Mouse (Mus musculus) liver, adult 2 months (tissue): Measurements from ENCODE around the gene Fgfr2. TPM values are rescaled to one million over a fixed set of nuclear protein-coding genes. Genes with fewer than 3 reads are reported as not detected.
A peak's percentile ranks its signal among the peaks of the same experiment; 100 is the strongest.

Experiments
- DNase-seq: peaks from one replicate; pipeline ENCODE4 v3.0.0-alpha.2; 2011; ENCODE audit warnings: low read depth, low spot score; ENCODE audit errors: extremely low read depth
- H3K27ac ChIP-seq: fragments of 200-500 bp; replicated peaks from 2 replicates; pipeline ENCODE4 v1.5.1; 2012; ENCODE audit warnings: low read depth, mild to moderate bottlenecking, control low read depth, inconsistent platforms, low read length; ENCODE audit not compliant: insufficient read depth
- H3K27me3 ChIP-seq: fragments of 200-500 bp; 2 replicates; pipeline ENCODE4 v1.6.1; 2012; ENCODE audit warnings: mild to moderate bottlenecking, moderate library complexity, low read length, inconsistent platforms; ENCODE audit not compliant: control insufficient read depth, insufficient read depth
- H3K36me3 ChIP-seq: fragments of 200-500 bp; 2 replicates; pipeline ENCODE4 v1.6.1; 2012; ENCODE audit warnings: low read length, inconsistent platforms; ENCODE audit not compliant: control insufficient read depth, insufficient read depth
- H3K4me1 ChIP-seq: fragments of 200-500 bp; 2 replicates; pipeline ENCODE4 v1.6.1; 2011; ENCODE audit warnings: low read length; ENCODE audit not compliant: control insufficient read depth, insufficient read depth
- H3K4me3 ChIP-seq: fragments of 200-500 bp; 2 replicates; pipeline ENCODE4 v1.5.1; 2011; ENCODE audit warnings: low read depth, mild to moderate bottlenecking, control low read depth, low read length, moderate library complexity; ENCODE audit not compliant: insufficient read depth
- H3K79me2 ChIP-seq: fragments of 200-500 bp; 2 replicates; pipeline ENCODE4 v1.6.1; 2012; ENCODE audit warnings: inconsistent platforms, mild to moderate bottlenecking, low read length, moderate library complexity; ENCODE audit not compliant: control insufficient read depth, insufficient read depth
- H3K9ac ChIP-seq: fragments of 200-500 bp; 2 replicates; pipeline ENCODE4 v1.6.1; 2012; ENCODE audit warnings: low read depth, mild to moderate bottlenecking, control low read depth, inconsistent platforms, low read length
- CTCF ChIP-seq: fragments of 200-500 bp; IDR thresholded peaks from 2 replicates; pipeline ENCODE4 v1.5.1; 2011; ENCODE audit warnings: low read depth, low read length, control low read depth
- POLR2A ChIP-seq: fragments of 200-500 bp; IDR thresholded peaks from 2 replicates; pipeline ENCODE4 v1.6.1; 2011; ENCODE audit warnings: low read length, control low read depth; ENCODE audit not compliant: insufficient read depth; ENCODE audit errors: extremely low read depth
- WGBS: fragments of 180-500 bp; shearing (Covaris S2); methylation state at CpG from one replicate; pipeline ENCODE4 v1.1.7; 2018; 5-methylcytosine and 5-hydroxymethylcytosine counted together
- polyA plus RNA-seq: library from polyadenylated mRNA; depleted of rRNA; stranded (reverse); fragments of >200 nt; gene quantifications from 2 replicates; pipeline ENCODE4 v1.2.3, GENCODE M21; 2012
- total RNA-seq: library from RNA; depleted of rRNA; stranded (reverse); fragments of >200 nt; gene quantifications from 2 replicates; pipeline ENCODE4 v1.2.3, GENCODE M21; 2014

The Fgfr2 gene
- total and polyA plus RNA-seq, 2 experiments = 16.7 to 35.2 TPM

GRCm38 (mm10) chr7:132551351-132552126 is 571.6 kb downstream of the Fgfr2 start:
- no peaks in the 10 kb centered on the region for H3K27me3 ChIP-seq
- no peak overlapping the region for H3K27ac ChIP-seq
- peak overlapping the region; percentile 48 for H3K9ac ChIP-seq
- 1% methylated on average over 27 of the region's 27 CpGs for WGBS
- H3K36me3 ChIP-seq = no peaks in the 10 kb centered on the region
- H3K79me2 ChIP-seq = no peaks in the 10 kb centered on the region
- TF ChIP-seq CTCF (peak; percentile 96), POLR2A (no peak)
- DNase-seq = peak; percentile 73
- no peaks in the 10 kb centered on the region for H3K4me1 ChIP-seq
- H3K4me3 ChIP-seq = peak overlapping the region; percentile 37

DNA sequence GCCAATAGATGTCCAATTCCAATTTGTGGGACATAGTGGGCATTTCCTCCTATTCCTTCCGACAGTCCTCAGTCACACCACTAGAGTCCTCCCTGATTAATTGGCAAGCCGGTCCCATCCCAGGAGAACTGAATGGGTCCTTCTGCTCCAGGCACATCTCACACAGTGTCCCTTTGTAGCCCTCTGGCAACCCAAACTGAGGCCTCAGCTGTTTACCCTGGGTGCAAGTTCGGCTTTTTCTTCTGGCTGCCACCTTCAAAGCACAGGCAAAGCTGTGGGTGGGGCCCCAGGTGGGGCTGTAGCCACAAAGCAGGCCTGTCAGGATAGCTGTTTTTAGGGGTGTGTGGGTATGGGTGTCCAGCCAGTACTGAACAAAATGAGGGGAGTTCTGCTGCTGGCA is 576.0 kb downstream of the Fgfr2 start:
- DNase-seq = no peak
- H3K36me3 ChIP-seq = no peaks in the 10 kb centered on the region
- no peak overlapping the region for H3K9ac ChIP-seq
- H3K4me1 ChIP-seq = no peaks in the 10 kb centered on the region
- no peaks in the 10 kb centered on the region for H3K79me2 ChIP-seq
- WGBS = 77% methylated on average over 3 of the region's 3 CpGs
- H3K27ac ChIP-seq = no peak overlapping the region
- no peak for TF ChIP-seq CTCF
- no peaks in the 10 kb centered on the region for H3K27me3 ChIP-seq
- H3K4me3 ChIP-seq = no peak overlapping the region

DNA sequence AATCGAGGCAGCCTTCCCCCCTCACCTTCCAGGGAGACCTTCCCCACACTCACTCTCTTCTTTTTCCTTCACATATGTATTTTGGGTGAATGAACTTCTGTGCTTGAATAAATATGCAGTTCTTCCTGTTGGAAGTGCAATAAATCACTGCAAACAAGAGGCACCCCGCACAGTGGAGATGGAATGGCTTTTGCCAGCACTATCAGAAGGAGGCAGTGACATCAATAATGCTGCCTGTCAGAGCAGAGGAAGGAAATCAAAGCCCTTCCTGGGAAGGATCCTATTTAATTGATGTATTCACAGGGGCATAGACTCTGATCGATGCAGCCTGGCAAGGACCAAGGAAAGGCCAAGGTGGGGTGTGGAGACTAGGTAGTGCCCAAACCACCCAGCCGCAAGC is 580.7 kb downstream of the Fgfr2 start:
- whole genome bisulfite sequencing = 79% methylated on average over 4 of the region's 4 CpGs
- no peaks in the 10 kb centered on the region for H3K27me3 ChIP-seq
- no peak for DNase-seq
- no peak overlapping the region for H3K9ac ChIP-seq
- no peak for TF ChIP-seq POLR2A
- no peak for TF ChIP-seq CTCF
- no peak overlapping the region for H3K27ac ChIP-seq
- no peaks in the 10 kb centered on the region for H3K36me3 ChIP-seq
- no peaks in the 10 kb centered on the region for H3K4me1 ChIP-seq
- no peaks in the 10 kb centered on the region for H3K79me2 ChIP-seq
- H3K4me3 ChIP-seq = no peak overlapping the region

DNA sequence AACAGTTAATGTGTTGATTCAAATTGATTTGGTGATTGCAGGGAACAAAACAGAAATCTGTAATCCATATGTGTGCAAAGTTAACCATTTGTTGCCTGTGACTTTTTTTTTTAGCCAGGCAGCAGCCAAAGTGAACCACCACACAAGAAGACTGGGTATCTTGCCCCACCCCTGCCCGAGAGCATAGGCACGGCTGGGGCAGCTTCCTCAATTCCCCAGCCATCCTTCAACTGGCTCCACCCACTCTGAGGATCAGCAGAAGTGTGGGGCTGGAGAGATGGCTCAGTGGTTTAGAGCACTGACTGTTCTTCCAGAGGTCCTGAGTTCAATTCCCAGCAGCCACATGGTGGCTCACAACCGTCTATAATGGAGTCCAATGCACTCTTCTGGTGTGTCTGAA is 581.6 kb downstream of the Fgfr2 start:
- H3K79me2 ChIP-seq = no peaks in the 10 kb centered on the region
- no peaks in the 10 kb centered on the region for H3K4me1 ChIP-seq
- TF ChIP-seq CTCF = no peak
- TF ChIP-seq POLR2A = no peak
- H3K36me3 ChIP-seq = no peaks in the 10 kb centered on the region
- H3K4me3 ChIP-seq = no peak overlapping the region
- no peak for DNase-seq
- H3K9ac ChIP-seq = no peak overlapping the region
- 83% methylated on average over 3 of the region's 3 CpGs for WGBS
- no peak overlapping the region for H3K27ac ChIP-seq
- H3K27me3 ChIP-seq = no peaks in the 10 kb centered on the region

- DNase-seq = no peak
- no peak overlapping the region for H3K4me3 ChIP-seq
- TF ChIP-seq CTCF (no peak), POLR2A (no peak)
- no peaks in the 10 kb centered on the region for H3K27me3 ChIP-seq
- H3K9ac ChIP-seq = no peak overlapping the region
- H3K4me1 ChIP-seq = no peaks in the 10 kb centered on the region
- WGBS = 84% methylated on average over 4 of the region's 4 CpGs
- no peak overlapping the region for H3K27ac ChIP-seq
- H3K36me3 ChIP-seq = no peaks in the 10 kb centered on the region
- H3K79me2 ChIP-seq = no peaks in the 10 kb centered on the region
Observed at GRCm38 (mm10) chr7:132540597-132540996, 582.6 kb downstream of the Fgfr2 start.

GRCm38 (mm10) chr7:132529206-132529605 is 593.9 kb downstream of the Fgfr2 start:
- Histone ChIP-seq H3K27ac (no peak overlapping the region), H3K9ac (no peak overlapping the region), H3K27me3 (no peaks in the 10 kb centered on the region), H3K36me3 (no peaks in the 10 kb centered on the region), H3K79me2 (no peaks in the 10 kb centered on the region), H3K4me3 (no peak overlapping the region), H3K4me1 (no peaks in the 10 kb centered on the region)
- DNase-seq = no peak
- TF ChIP-seq POLR2A = no peak
- TF ChIP-seq CTCF = no peak
- WGBS = 88% methylated on average over 3 of the region's 3 CpGs
